Mouse (Mus musculus): ENCODE results near the gene Stac2.

DNA sequence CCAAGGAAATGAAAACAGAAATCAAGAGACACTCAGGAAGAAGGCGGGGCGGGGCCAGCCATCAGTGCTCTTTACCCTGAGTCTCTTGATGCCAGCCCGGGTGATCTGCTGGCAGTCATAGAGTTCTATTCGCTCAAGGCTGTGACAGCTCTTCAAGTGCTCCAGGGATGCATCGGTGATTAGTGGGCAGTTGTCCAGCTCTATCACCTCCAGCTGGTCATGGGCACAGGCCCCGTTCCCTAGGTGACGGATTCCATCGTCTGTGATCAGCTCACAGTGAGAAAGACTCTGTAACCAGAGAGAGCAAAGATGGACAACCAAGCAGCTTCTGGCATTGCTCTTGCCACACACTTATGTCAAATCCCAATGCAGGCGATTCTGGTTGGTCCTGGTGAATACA, 37.3 kb upstream of the Stac2 start:
- TF ChIP-seq POLR2A (IDR thresholded peaks at IDR 0.05; ENCODE audit: borderline replicate concordance, insufficient read depth, low read length) = no peak
- TF ChIP-seq CTCF (IDR thresholded peaks at IDR 0.05; ENCODE audit: borderline replicate concordance, insufficient read depth, low read depth, low read length) = no peak

Measured in cerebellum, adult 2 months (tissue).